Mouse (Mus musculus) cortical plate, adult 2 months (tissue): Measurements from ENCODE around the gene Prss40. TPM values are rescaled to one million over a fixed set of nuclear protein-coding genes. Genes with fewer than 3 reads are reported as not detected.

ENCODE experiments used
- H3K27ac ChIP-seq: fragments of 200-500 bp; 2 replicates; pipeline ENCODE4 v1.5.1; 2012; ENCODE audit warnings: low read length, control low read depth, inconsistent platforms; ENCODE audit not compliant: insufficient read depth
- H3K4me1 ChIP-seq: fragments of 200-500 bp; 2 replicates; pipeline ENCODE4 v1.6.1; 2011; ENCODE audit warnings: low read length; ENCODE audit not compliant: control insufficient read depth, insufficient read depth
- H3K4me3 ChIP-seq: fragments of 200-500 bp; 2 replicates; pipeline ENCODE4 v1.5.1; 2011; ENCODE audit warnings: mild to moderate bottlenecking, low read length, control low read depth; ENCODE audit not compliant: insufficient read depth
- CTCF ChIP-seq: fragments of 200-500 bp; IDR thresholded peaks from 2 replicates; pipeline ENCODE4 v1.5.1; 2011; ENCODE audit warnings: mild to moderate bottlenecking, control low read depth, low read length; ENCODE audit not compliant: insufficient read depth; ENCODE audit errors: extremely low read depth
- POLR2A ChIP-seq: fragments of 200-500 bp; IDR thresholded peaks from 2 replicates; pipeline ENCODE4 v1.6.1; 2011; ENCODE audit warnings: mild to moderate bottlenecking, low read length, control low read depth; ENCODE audit not compliant: insufficient read depth; ENCODE audit errors: extremely low read depth
- polyA plus RNA-seq: library from polyadenylated mRNA; depleted of rRNA; stranded (reverse); fragments of >200 nt; gene quantifications from 2 replicates; pipeline ENCODE4 v1.2.3, GENCODE M21; 2012; rRNA removed

Prss40 gene
- not detected in 2 replicates for polyA plus RNA-seq

DNA sequence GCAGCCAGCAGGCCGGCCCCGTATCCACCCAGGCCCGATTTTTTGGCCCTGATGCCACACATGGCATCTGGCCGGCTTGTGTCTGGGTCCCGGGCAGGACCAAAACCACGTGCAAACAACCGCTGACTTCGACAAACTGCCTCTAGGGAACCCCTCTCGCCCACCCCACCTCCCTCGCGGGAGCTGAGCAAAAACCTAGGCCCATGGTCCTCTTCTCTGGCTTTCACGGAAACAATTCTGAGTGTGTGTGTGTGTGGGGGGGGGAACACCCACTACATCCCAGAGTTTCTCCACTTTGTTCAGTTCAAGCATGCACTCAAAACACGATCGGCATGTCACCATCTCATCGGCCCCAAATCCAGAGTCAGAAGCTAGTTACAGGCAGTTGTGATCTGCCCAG is at the start of gene Prss40:
TSS of gene Prss40 (minus strand) at position 101 of the 400 bp plus-strand sequence.
- TF ChIP-seq CTCF (no peak), POLR2A (no peak)
- H3K27ac ChIP-seq, result no peak within 1 kb of the TSS

DNA sequence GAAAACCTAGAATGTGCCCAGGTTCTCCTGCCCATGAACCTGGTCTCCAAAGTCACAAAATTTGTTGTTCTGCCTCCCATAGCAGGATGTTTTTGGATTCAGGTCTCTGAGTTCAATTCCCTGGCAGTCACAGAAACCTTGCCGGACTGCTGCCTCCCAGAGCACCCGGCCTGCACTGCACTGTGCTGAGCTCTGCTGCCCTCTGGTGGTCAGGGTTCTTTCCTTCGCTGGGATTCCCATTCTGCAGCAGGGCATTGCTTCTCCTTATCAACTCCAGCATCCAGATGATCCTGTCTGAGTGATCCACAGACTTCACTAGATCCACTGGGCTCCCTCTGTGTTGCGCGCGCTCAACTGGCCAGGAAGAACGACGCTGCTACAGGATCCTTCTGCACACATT is 41.6 kb upstream of the Prss40 start:
- TF ChIP-seq CTCF, result peak; percentile 98
- no peak for TF ChIP-seq POLR2A
- no peaks in the 10 kb centered on the region for H3K4me1 ChIP-seq

More for the DNA sequence above, at the start of gene Prss40:
- no peaks in the 10 kb centered on the region for H3K4me1 ChIP-seq
- H3K4me3 ChIP-seq, result no peak within 1 kb of the TSS

DNA sequence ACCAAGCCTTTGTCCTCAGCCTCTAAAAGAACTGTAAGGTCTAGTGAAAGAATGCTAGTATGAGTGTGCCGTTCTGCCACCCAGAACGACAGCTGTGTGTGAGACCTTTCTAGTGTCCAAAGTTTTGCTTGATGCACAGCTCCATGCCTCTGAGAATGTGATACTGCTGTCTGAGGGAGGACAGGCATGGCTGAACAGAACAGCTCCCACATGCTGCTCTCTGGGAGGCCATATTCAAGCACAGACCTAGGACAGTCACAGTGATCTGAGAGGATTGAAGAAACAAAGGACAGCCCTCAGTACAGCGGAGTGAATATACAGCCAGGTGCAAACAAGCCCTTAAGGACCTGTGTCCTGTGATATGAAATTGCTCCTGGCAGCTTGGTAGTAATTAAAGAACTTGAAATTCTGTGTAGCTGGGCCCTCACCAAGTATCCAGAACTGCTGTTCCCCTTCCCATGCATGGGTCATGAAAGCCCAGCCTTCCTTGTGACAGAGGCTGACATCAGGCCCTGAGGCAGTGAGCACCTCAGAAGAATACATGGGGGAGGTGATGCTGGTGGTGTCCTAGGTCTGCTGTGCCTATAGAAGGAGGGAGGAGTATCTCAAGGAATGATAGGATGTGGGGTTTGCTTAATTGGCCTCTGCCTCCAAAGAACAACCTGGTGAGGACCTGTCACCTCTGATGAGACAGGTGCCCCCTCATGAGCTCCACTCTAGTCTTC is 40.7 kb upstream of the Prss40 start:
- H3K27ac ChIP-seq, result no peak overlapping the region
- TF ChIP-seq POLR2A, result no peak
- no peaks in the 10 kb centered on the region for H3K4me1 ChIP-seq
- H3K4me3 ChIP-seq, result no peak overlapping the region

More for the DNA sequence above, 41.6 kb upstream of the Prss40 start:
- H3K27ac ChIP-seq, result no peak overlapping the region
- no peak overlapping the region for H3K4me3 ChIP-seq

DNA sequence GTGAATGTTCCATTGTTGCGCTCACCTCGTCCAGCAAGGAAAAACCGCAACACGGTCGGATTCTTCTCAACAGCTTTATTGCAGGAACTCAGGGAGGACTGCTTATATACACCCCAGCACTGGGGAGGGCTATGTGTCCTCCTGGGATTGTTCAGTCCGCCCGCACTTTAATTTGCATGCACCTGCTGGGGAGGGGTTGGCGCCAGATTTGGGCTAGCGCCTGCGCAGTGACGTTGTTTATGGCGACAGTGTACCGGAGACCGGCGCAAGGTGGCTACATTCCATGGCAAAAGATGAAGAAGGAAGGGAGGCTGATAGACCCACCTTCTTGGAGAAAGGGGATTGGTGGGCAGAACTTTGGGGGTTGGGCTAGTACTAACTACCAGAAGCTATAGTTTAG is 39.3 kb upstream of the Prss40 start:
- no peak overlapping the region for H3K4me3 ChIP-seq
- TF ChIP-seq POLR2A (no peak), CTCF (no peak)
- no peaks in the 10 kb centered on the region for H3K4me1 ChIP-seq
- no peak overlapping the region for H3K27ac ChIP-seq

DNA sequence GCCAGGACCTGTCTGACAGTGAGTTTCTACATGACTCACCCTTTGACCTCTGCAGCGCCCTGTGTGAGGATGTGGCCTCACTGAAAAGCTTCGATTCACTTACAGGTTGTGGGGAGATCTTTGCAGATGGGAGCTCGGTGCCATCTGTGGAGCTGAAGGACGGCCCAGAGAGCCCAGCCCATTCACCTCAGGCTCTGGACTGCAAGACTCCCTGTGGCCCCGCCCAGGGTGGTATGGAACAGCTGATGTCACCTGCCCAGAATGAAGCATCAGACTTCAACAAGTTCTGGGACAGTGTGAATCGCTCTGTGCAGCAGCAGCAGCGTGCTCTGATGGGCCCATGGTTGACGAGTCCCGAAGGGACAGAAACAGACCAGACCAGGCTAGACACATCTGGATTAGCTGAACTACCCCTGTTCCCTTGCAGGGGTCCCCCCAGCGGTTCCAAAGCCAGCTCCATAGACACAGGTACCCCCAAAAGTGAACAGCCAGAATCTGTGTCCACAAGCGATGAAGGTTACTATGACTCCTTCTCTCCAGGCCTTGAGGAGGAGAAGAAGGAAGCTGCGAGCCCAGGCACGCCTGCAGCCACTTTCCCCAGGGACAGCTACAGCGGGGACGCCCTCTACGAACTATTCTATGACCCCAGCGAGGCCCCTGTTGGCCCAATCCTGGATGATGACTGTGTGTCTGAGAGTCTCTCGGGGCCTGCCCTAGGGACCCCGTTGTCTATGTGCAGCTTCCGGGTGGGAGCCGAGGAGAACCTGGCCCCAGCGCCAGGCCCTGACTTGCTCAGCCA is 26.8 kb upstream of the Prss40 start:
- Histone ChIP-seq H3K4me3 (no peak overlapping the region), H3K27ac (no peak overlapping the region), H3K4me1 (peaks cover 3% of the 10 kb centered on the region; the same call in 1 of the 2 replicates)
- TF ChIP-seq CTCF (no peak), POLR2A (no peak)

DNA sequence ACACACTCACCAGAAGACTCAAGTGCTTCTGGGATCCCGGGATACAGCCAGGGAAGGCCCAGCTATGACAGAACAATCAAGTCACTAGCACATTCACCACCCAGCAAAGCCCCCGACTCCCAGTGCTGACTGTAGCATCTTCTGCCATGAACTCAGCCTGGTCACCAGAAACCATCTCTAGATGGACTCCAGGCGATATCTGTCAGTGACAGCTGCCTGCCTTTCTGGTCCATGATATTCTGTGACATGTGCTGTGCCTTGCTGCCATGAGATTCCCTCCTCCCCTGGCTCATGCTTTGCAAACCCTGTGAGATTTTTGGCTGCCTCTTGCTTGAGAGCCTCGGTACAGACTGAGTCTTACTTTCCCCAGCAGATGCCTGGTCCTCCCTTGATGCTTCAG is 24.0 kb upstream of the Prss40 start:
- H3K27ac ChIP-seq, result no peak overlapping the region
- no peak overlapping the region for H3K4me3 ChIP-seq
- H3K4me1 ChIP-seq, result peaks cover 7% of the 10 kb centered on the region; the same call in 1 of the 2 replicates
- TF ChIP-seq POLR2A (no peak), CTCF (no peak)

DNA sequence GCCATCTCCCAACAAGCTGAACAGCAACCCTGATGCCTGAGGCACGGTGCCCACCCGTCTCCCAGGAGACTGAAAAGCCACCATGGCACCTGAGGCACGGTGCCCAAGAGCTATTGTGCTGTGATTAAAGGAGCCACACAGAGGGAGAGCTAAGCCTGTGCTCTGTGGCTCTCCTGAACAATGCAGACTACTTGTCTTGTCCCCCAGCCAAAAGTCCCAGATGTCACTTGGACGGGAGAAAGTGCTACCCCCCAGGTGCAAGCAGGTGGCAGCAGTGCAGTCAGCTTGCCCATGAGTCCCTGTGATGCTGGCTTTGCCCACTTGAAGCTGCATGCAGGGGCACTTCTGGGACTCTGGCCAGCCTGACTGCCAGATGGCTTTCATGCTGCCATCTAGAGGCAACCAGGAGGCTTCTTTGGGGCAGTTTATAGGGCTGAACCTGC is 23.1 kb upstream of the Prss40 start:
- no peak overlapping the region for H3K4me3 ChIP-seq
- peaks cover 7% of the 10 kb centered on the region; the same call in 1 of the 2 replicates for H3K4me1 ChIP-seq
- no peak overlapping the region for H3K27ac ChIP-seq
- TF ChIP-seq POLR2A (no peak), CTCF (peak; percentile 44)

DNA sequence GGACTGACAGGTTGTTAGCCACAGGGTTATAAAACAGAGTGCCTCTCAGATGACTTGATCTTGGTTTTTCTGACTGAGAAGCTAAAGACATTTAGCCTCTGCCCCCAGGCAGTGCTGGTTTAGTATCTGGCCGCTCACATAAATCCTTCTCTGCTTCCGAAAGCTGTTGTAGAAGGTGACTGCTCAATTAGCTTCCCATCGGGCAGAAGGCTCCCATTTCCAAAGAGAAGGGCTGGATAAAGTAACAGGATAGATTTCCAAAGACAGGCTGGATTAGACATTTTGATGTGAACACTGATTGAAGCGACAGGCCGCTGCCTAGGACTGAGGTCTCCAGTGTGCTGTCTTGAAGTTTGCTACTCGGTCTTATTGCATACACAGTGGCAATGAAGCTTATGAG is 21.5 kb upstream of the Prss40 start:
- no peak overlapping the region for H3K4me3 ChIP-seq
- no peak for TF ChIP-seq POLR2A
- TF ChIP-seq CTCF, result no peak
- H3K4me1 ChIP-seq, result peaks cover 7% of the 10 kb centered on the region; the same call in 1 of the 2 replicates
- H3K27ac ChIP-seq, result no peak overlapping the region

DNA sequence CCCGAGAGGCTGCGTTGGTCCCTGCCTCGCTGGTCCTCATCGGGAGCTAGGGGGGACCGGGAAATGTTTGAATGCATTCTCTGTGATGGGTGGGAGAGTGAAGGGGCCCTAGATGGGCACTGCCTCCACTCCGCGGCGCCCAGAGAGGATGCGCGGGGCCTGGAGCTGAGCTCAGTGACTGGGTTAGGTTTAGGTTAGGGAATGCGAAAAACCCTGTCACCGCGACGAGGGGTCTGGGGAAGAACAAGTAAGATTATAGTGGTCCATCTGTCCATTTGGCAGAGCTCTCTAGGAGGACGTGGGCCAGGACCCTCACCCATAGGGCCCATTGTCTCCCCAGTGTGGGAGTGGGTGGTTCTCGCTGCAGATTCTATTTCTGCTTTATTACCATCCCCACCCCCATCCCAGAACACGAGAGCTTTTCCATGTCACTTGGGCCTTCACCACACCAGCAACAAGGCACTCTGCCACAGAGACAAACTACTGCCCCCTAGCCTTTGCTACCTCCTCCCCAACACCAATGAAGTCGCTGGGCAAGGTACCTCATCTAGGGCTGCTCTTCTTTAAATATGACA is 19.1 kb upstream of the Prss40 start:
- no peak for TF ChIP-seq CTCF
- TF ChIP-seq POLR2A, result no peak
- H3K4me3 ChIP-seq, result peak overlapping the region; percentile 93
- peaks cover 7% of the 10 kb centered on the region; the same call in 1 of the 2 replicates for H3K4me1 ChIP-seq
- peak overlapping the region; percentile 79 for H3K27ac ChIP-seq
